Mouse (Mus musculus): ENCODE data around the gene Wwox. TPM values are rescaled to one million over a fixed set of nuclear protein-coding genes. Genes with fewer than 3 reads are reported as not detected.

Wwox gene
- polyA plus RNA-seq, 2 experiments from 2014 or later = 9.2 to 11.6 TPM

DNA sequence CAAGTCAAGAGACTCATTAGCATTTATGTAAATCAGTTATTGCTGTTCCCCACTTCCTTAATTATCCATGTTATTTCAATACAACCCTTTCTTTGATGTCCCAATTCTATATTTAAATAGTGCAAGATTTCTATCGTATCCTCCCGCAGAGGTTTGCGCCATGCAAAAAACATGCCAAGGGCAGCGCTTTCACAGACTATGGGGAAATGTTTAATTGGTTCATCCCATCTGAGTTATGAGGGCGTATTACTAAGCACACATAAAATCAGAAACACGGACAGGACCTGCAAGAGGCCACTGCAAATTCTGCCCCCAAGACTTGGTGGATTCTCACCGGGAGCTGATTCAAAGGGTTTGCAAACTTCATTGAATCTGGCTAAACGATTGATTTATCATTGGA is 468.6 kb downstream of the Wwox start:
- no peak for ATAC-seq

DNA sequence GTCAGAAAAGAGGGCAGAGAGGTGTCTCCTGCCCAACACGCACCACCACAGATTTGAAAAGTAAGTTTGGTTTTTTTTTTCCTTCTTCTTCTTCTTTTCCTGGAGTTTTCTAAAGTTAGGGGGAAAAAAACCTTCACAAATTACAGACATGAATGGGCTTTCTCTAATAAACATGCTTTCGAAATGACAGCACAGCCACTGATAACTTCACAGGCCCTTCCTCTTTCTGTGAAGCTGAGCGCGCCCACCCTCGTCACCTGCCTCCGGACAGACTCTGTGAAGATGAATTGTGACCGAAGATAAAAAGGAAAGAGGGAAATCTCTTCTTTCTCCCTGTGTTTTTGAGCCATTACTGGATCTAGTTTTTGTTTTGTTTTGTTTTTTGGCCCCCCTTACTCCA is 469.1 kb downstream of the Wwox start:
- no peak for ATAC-seq

DNA sequence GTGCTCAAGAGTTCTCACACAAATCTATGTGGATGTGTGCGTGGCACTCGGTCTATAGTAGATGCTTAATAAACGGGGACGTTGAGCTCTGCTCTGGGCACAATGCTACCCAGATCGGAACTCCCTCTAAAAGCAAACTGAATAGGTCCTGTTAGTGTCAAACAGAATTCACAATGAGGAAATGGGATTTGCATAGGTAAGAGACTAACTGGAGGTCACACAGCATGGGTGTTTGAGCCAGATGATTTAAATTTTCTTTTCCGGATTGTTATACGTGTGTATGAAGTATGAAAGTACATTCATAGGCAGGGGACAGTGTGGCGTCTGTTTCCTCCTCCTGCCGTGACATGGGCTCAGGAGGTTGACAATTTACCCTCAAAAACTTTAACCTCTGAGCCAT is 469.7 kb downstream of the Wwox start:
- no peak for ATAC-seq

DNA sequence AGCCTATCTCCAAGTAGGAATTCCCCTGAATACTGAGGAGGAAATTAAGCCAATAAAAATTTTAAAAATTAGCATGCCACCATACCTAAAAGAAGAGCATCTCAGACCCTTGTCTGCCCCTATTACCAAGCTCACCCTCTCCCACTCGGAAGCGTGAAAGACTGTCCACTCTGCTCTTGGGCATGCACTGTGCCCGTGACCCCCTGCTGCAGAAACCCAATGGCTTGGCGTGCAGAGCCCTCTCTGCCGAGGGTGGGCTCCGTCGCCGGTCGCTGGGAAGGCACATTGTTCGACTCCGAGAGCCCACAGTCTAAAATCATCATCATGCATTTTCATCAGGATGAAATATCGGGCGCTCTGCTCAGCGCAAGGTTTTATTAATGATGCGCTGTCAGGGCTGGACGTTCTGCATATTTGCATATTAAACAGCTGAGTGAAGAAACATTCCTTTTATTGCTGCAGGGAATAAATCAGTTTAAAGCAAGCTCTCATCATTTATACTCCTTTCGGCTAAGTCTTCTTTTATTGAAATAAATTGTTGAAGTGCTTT is 471.7 kb downstream of the Wwox start:
- ATAC-seq = no peak

DNA sequence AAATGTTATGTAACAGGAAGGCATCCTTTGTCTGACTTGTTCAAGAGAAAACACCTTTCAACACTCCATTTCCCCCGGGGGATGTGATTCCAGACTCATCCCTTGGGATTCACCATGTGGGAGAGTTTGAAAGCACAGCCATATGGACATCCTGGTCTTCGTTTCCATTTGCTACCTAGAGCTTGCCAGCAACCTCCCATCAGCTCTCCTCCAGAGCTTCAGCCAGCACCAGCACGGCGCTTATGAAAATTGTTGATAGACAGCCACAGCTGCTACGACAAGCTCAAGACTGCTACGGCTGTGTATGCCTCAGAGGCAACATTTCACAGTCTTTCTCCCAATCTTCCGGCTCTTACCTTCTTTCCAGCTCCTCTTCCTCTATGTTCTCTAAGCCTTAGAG is 484.2 kb downstream of the Wwox start:
- ATAC-seq = no peak

DNA sequence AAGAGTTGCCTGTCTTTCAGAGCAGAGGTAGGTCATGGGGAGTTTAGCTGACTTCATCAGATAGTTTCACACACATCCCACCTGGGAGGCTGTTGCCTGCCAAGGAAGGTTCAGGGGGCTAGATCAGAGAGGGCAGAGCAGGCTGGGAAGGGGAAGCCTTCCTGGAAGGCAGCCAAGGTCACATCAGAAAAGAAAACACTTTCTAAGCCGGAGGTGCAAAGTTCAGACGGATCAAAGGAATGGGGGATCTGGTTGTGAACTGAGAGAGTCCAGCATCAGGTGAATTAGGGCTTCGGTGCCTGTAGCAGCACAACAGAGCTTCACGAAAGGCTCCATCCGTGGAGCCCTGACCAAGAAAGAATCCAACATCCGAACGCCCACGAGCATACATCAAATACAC is 488.0 kb downstream of the Wwox start:
- ATAC-seq = no peak

DNA sequence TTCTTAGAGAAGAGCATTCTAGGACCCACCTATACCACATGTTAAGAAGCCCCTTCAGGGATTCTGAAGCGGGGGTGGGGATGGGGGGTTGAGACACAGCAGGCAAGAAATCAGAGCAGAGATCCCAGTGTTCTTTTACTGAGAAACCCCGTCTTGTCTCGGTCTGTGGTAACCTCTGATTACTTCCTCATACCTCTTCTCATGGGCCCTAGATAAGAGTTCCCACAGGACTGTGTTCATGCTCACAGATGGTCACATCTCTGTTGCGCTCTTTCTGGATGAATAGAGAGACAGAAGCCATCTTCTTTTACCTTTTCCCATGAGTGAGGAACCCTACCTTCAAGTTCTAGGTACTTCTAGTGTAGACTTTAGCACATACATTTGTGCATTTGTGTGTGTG is 488.5 kb downstream of the Wwox start:
- ATAC-seq = no peak

DNA sequence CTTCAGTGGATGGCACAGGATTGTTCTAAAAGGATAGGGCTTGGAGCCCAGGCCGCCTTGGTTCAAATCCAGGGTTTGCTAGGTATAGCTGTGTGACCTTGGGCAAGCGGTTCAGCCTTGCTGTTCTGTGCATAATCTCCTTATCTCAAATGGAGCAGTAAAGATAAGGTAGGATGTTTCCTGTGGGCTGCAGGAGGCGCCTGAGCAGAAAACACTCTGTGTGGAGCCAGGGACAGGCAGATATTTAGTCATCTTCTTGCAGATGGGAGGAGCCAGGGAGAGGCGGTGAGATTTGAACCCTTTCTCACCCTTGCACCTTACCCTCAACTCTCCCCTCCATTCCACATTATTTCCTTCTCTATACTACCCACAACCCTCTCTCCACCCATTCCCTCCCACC is 490.1 kb downstream of the Wwox start:
- ATAC-seq = no peak

DNA sequence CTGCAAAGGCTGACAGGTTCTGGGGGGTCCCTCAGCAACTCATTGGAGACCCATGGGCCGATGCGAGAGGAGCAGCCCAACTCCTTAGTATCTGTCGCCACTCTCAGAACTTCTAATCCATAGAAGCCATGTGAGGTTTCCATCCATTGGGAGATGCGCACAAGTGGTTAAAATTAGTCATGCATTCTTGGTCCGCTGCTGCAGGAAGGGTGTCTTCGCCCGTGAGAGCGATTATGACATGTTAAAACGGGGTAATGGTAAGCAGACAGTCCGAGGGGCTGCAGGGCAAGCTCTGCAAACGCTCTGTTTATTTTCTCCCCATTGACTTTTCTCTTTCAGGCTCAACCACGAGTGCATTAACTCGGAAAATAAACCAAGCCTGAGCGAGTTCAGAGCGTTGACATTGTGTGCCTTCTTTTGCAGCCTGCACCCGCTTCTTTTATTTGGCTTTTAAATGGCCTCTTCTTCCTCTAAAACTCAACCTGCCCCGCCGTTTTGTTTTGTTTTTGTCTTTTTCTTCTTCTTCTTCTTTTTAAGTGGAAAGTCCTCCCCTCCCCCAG is 492.7 kb downstream of the Wwox start:
- ATAC-seq = no peak

DNA sequence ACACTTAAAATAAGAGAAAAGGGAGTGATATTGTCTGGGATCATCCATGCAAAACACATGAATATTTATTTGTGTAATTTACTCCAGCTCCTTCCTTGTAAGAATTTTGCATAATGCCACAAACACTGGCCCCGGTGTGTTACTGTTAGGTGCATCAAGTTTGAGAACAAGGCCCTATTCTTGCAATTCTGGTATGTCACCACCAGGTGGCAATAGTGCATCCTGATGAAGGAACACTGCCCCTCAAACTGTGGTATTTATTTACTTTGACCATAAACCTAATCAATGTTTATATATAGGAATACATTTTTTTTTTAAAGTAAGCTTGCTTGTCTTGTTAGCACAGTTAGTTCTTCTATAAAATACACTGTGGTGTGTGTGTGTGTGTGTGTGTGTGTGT is 493.8 kb downstream of the Wwox start:
- no peak for ATAC-seq

DNA sequence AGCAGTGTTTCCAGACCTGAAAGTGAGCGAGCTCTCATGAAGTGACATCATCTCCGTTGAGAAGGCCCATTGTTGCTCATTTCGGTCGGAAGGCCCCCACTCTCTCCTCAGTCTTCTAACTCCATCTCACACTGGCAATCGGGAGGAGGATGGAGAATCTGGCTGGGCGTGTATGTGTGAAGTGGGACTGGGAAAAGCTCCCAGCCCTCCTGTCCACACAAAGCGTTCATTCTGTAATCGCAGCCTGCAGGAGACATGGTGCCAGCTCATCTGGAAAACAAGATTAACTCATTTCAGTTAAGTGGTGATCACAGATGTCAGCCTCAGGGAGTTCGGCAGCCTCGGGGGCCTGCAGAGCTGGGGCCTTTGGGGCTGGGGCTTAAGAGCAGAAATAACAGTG is 497.4 kb downstream of the Wwox start:
- no peak for ATAC-seq

DNA sequence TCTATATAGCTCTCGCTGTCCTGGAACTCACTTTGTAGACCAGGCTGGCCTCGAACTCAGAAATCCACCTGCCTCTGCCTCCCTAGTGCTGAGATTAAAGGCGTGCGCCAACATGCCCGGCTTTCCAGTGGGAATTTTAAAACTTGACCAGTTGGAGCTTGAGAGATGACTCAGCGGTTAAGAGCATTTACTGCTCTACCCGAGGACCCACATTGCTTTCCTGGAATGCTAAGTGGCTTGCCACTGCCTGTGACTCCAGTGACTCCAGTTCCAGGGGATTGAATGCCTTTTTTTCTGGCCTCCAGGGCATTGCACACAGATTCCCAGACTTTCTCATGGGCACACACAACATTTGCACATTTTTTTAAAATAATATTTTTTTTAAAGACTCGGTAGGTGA is 499.9 kb downstream of the Wwox start:
- ATAC-seq = no peak

DNA sequence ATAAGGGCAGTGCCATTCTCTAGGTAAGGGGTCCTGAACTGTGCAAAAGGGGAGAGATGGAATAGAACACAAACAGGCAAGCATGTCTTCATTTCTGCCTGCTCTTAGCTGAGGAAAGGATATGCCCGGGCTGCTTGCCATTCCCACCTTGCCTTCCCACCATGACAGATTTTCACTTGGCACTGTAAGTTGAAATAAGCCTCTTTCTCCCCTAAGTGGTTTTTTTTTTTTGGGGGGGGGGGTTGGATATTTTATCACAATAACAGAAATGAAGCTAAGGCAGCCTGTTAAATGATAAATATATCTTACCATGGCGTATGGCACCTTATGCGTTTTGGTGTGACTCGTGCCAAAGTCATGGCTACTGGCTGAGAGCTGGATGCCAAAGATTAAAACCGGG is 501.6 kb downstream of the Wwox start:
- ATAC-seq = no peak

DNA sequence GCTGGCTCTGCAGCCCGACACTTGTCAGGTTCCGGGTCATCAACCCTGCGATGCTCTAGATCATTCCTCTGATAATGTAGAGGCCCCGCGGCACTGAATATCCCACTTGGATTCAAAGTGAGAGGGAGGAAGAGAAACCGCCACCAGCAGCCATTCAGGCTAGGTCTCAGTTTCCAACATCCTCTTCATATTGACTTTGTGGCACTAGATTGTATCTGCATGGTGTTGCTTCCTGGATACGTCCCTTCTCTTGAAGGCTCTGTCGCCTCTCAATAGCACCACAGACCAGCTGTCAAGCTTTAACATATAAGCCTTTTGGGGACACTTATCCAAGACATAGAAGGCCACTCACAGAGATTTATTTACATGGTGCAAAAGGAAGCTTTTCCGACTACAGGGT is 502.2 kb downstream of the Wwox start:
- ATAC-seq = peak; percentile 75

DNA sequence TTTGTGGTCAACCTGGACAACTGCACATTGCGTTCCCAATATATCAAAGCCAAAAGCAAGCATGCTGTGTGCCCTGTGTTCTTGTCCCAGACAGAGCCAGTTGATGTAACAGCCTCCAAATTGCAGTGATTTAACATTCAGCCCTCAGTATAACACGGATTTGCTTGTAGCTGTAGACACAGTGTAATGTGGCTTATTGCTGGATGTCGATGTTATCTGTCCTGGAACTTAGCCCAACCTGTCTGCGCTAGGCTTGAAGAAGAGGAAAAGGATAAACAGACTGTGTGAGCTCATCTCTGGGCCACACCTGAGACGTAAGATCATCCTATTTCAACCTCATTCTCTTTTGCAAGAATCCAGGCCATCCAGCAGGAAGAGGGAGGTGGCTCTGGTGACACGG is 508.5 kb downstream of the Wwox start:
- ATAC-seq = no peak

DNA sequence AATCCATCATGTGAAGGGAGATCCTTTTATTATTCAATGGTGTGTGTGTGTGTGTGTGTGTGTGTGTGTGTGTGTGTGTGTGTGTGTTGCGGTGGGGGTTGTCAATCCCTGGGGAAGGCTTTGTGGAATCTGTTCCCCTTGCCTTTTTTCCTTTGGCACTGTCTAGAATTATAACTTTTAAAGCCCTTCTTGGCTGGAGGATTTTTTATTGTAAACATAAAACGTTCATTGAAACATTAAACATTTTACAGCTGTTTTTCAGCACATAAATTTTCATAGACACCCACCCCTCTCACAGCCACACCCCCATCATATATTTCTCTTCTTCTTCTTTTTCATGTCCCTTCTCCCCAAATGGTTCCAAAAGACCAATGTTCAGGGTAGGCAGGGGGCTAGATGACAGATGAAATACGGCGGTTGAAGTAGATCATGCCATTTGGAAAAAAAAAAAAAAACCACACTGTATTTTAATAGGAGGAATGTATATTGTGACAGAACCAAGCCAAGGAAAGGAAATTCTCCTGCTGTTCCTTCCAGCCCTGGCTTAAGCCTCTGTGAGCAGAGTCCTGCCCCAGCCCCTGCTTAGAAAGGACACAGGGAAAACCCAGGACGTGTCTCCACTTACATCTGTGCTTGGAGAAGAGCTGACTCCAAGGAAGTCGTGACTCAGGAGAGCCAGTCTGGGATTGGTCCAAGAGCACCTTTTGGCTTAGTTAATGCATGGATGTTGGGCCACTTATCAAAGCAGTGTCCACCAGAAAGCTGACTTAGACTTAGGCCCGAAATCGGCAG is 517.1 kb downstream of the Wwox start:
- ATAC-seq = no peak

DNA sequence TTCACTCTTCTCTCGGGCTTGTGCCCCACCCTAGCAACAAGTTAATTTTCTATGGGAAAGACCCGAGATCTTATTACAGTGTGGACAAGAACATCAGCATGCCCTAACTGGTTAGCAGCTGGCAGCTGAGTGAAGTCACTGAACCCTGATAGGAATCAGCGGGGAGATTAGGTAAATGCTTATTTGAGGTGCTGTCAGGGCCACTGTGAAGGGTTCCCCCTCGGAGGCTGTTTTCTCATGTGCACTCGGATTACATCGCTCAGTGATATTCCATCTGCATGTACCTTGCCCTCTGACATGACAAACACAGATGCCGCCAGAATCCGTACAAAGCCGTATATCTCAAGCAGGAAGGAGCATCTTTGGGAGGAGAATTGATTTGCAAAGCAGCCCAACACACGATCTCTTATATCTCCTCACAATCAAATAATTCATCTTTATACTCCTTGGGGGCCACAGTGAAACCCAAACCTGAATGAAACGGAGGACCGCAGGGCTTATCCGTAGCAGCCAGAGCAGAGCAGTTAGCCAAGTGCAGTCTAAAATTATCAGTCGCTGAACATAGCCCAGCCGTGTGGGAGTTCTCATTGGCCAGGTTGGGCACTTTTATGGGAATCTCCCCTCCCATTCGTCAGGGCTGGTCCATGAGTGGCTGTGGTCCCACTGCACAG is 519.1 kb downstream of the Wwox start:
- no peak for ATAC-seq

DNA sequence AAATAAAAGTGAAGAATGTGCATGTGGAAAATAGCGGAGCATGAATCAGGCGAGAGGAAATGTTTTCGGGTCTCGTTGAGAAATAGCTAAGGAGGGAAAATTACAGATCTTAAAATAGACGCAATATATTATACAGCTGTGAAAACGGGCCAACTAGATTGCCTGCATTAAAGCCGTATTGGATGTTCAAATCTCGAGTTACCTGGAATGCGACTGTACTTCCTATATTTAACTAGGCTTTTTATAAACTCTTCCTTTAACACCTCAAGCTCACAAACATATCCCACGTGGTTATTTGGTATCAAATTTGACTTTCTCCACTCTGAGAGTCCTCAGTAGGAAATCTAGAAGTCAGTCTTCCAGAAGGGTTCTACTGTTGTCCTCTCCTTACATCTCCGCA is 520.0 kb downstream of the Wwox start:
- no peak for ATAC-seq

DNA sequence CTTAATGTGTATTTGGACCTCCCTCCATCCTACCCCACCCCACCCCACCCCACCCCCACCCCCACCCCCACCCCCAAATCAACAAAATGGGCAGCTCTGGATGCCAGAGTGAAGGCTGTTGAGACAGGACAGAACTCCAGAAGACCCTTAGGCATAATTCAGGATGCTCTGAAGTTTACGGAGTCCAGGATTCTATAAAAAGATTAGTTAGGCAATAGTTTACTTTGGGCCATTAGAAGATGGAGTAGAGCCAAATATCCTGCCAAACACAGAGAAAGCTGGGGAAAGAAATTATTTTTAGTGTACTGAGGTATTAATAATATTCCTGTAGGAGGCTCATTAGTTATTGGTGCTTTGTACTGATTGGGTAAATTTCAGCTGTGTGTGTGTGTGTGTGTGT is 523.0 kb downstream of the Wwox start:
- no peak for ATAC-seq

DNA sequence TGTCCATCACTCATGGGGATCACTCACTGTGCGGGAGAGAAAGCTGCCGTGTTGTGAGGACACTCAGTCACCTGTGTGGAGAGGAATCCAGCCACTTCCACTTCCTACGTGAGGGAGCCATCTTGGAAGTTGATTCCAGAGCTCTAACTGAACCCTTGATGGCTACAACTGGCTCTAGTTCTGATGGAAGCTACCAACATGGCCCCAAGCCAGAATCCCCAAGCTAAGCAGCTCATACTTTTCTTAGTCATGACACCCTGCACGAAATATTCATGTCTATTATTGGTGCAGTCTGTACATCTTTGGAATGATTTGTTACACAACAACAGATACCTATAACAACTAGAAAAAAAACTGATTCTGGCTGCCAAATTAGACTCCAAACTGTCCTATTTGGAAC is 523.8 kb downstream of the Wwox start:
- no peak for ATAC-seq

DNA sequence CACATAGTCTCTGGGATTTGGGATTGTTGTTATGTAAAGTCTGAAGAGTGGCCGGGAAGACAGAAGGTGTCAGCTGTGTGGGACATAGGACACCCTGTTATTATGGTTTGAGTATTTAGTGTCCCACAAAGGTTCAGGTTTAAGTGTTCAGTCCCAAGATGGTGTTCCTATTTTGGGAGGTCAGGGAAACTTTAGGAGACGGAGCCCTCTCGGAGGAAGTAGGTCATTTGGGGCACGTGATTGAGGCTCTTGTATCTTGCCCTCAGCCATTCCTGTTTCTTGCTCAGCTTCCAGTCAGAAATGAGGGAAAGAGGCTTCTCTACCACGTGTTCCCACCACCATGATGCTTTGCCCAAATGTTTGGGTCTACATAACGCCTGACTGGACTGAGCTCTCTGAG is 524.8 kb downstream of the Wwox start:
- ATAC-seq = no peak

DNA sequence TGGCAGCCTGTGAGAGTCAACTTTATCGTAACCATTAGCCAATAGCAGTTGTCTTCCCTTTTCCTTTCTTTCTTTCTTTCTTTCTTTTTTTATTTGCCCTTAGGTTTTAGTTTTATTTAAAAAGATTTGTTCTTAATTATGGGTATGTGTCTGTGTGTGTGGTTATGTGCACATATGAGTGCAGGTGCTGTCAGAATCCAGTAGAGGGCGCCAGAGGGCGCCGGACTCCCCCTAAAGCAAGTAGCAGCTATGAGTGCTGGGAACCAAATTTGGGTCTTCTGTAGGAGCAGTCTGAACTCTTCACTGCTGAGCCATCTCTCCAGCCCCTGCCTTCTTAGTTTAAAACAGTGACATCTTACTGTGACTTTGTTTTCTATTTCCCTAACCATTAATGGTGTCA is 529.4 kb downstream of the Wwox start:
- ATAC-seq = no peak

DNA sequence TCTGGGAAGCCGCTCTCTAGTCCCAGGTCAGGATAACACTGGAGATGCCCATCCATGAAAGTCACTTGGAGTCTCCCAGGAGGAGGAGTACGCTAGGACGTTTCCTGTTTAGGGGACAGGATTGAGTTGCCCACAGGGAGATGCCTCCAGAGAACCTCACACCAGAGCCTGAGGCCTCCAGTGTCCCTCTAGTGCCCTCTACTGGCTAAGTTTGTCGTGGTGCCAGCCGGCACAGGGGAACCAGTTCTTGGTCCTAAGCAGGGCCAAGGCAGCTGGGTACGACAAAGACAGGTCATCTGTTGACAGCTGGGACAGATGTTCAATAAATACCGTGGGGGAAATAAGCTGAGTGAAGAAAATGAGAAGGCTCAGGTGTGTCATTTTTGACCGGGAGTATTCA is 531.9 kb downstream of the Wwox start:
- peak; percentile 47 for ATAC-seq

DNA sequence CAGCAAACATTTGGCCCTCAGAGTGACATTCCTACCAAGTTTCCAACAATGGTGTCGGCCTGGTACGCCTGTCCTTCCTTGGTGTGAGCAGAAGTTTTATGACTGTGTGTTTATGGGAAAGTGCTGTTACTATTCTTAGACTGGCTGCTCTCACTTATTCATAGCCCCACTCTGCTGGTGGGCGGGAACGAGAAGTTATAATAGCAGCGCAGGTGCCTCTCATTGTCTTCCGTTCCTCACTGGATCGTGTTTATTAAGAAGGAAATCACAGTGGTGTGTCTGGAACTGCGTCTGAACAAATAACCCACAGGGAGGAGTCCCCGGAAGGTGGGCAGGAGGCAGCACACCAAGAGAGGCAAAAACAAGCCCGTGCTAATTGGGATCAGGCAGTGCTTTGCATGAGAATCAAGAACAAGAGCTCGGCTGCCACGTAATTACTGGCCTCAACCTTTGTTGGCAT is 533.6 kb downstream of the Wwox start:
- peak; percentile 67 for ATAC-seq

Data from activated CD4-positive, CD25-positive, alpha-beta regulatory T cell, adult 4 months (primary cell).